Mouse (Mus musculus): ENCODE measurements around the gene Agpat1. TPM values are rescaled to one million over a fixed set of nuclear protein-coding genes. Genes with fewer than 3 reads are reported as not detected.

Gene Agpat1
- polyA plus RNA-seq, 1 experiment = 330 TPM

- 63% methylated on average over 8 of the region's 8 CpGs for WGBS
- no peaks in the 10 kb centered on the region for H3K36me3 ChIP-seq (ENCODE audit: control insufficient read depth, insufficient read depth, low read length)
- no peak for TF ChIP-seq POLR2A (IDR thresholded peaks at IDR 0.05; ENCODE audit: low read depth, low read length)
- TF ChIP-seq CTCF (IDR thresholded peaks at IDR 0.05; ENCODE audit: extremely low read depth, insufficient read length, insufficient replicate concordance, low read depth, low read length) = no peak
- H3K27me3 ChIP-seq (ENCODE audit: control insufficient read depth, insufficient read depth, low read length) = no peaks in the 10 kb centered on the region
- peaks cover 10% of the 10 kb centered on the region for H3K4me1 ChIP-seq (ENCODE audit: control insufficient read depth, insufficient read depth, insufficient read length, low read length)
- peak overlapping the region; percentile 43 for H3K4me3 ChIP-seq (ENCODE audit: low read depth, low read length)
- H3K27ac ChIP-seq (ENCODE audit: insufficient read depth, low read depth, low read length) = peak overlapping the region; percentile 30; the same call in 1 of the 2 replicates
Measured at GRCm38 (mm10) chr17:34561200-34561599, 42.9 kb upstream of the Agpat1 start.

GRCm38 (mm10) chr17:34562595-34562994, 41.5 kb upstream of the Agpat1 start:
- no peak overlapping the region for H3K27ac ChIP-seq (ENCODE audit: insufficient read depth, low read depth, low read length)
- peaks cover 16% of the 10 kb centered on the region for H3K4me1 ChIP-seq (ENCODE audit: control insufficient read depth, insufficient read depth, insufficient read length, low read length)
- 67% methylated on average over 3 of the region's 3 CpGs for WGBS
- H3K4me3 ChIP-seq (ENCODE audit: low read depth, low read length) = no peak overlapping the region
- H3K27me3 ChIP-seq (ENCODE audit: control insufficient read depth, insufficient read depth, low read length) = no peaks in the 10 kb centered on the region
- no peak for TF ChIP-seq POLR2A (IDR thresholded peaks at IDR 0.05; ENCODE audit: low read depth, low read length)
- no peak for TF ChIP-seq CTCF (IDR thresholded peaks at IDR 0.05; ENCODE audit: extremely low read depth, insufficient read length, insufficient replicate concordance, low read depth, low read length)
- no peaks in the 10 kb centered on the region for H3K36me3 ChIP-seq (ENCODE audit: control insufficient read depth, insufficient read depth, low read length)

GRCm38 (mm10) chr17:34563354-34563753, 40.7 kb upstream of the Agpat1 start:
- Histone ChIP-seq H3K27me3 (ENCODE audit: control insufficient read depth, insufficient read depth, low read length) (no peaks in the 10 kb centered on the region), H3K4me3 (ENCODE audit: low read depth, low read length) (no peak overlapping the region), H3K36me3 (ENCODE audit: control insufficient read depth, insufficient read depth, low read length) (no peaks in the 10 kb centered on the region), H3K4me1 (ENCODE audit: control insufficient read depth, insufficient read depth, insufficient read length, low read length) (peaks cover 18% of the 10 kb centered on the region), H3K27ac (ENCODE audit: insufficient read depth, low read depth, low read length) (no peak overlapping the region)
- TF ChIP-seq POLR2A (IDR thresholded peaks at IDR 0.05; ENCODE audit: low read depth, low read length) = no peak
- TF ChIP-seq CTCF (IDR thresholded peaks at IDR 0.05; ENCODE audit: extremely low read depth, insufficient read length, insufficient replicate concordance, low read depth, low read length) = no peak
- WGBS = 80% methylated on average over 11 of the region's 11 CpGs

GRCm38 (mm10) chr17:34564003-34564421, 40.0 kb upstream of the Agpat1 start, which contains the start of gene Notch4:
Notch4 (plus strand) TSS chr17:34564268.
- H3K4me1 ChIP-seq (ENCODE audit: control insufficient read depth, insufficient read depth, insufficient read length, low read length) = peaks cover 20% of the 10 kb centered on the region
- TF ChIP-seq CTCF (IDR thresholded peaks at IDR 0.05; ENCODE audit: extremely low read depth, insufficient read length, insufficient replicate concordance, low read depth, low read length) (no peak), POLR2A (IDR thresholded peaks at IDR 0.05; ENCODE audit: low read depth, low read length) (no peak)
- H3K36me3 ChIP-seq (ENCODE audit: control insufficient read depth, insufficient read depth, low read length) = no peaks in the 10 kb centered on the region
- H3K27me3 ChIP-seq (ENCODE audit: control insufficient read depth, insufficient read depth, low read length) = no peaks in the 10 kb centered on the region
- peak within 1 kb of the TSS; percentile 37 for H3K4me3 ChIP-seq (ENCODE audit: low read depth, low read length)
- peak within 1 kb of the TSS; percentile 45 for H3K27ac ChIP-seq (ENCODE audit: insufficient read depth, low read depth, low read length)
- WGBS = 9% methylated on average over 6 of the region's 6 CpGs

- peak overlapping the region; percentile 45 for H3K27ac ChIP-seq (ENCODE audit: insufficient read depth, low read depth, low read length)
- H3K36me3 ChIP-seq (ENCODE audit: control insufficient read depth, insufficient read depth, low read length) = no peaks in the 10 kb centered on the region
- peaks cover 17% of the 10 kb centered on the region for H3K4me1 ChIP-seq (ENCODE audit: control insufficient read depth, insufficient read depth, insufficient read length, low read length)
- 73% methylated on average over 3 of the region's 3 CpGs for WGBS
- H3K4me3 ChIP-seq (ENCODE audit: low read depth, low read length) = peak overlapping the region; percentile 37
- no peaks in the 10 kb centered on the region for H3K27me3 ChIP-seq (ENCODE audit: control insufficient read depth, insufficient read depth, low read length)
- TF ChIP-seq POLR2A (IDR thresholded peaks at IDR 0.05; ENCODE audit: low read depth, low read length) (no peak), CTCF (IDR thresholded peaks at IDR 0.05; ENCODE audit: extremely low read depth, insufficient read length, insufficient replicate concordance, low read depth, low read length) (no peak)
Measured at GRCm38 (mm10) chr17:34564796-34565195, 39.3 kb upstream of the Agpat1 start.

- 25% methylated on average over 9 of the region's 9 CpGs for WGBS
- TF ChIP-seq CTCF (IDR thresholded peaks at IDR 0.05; ENCODE audit: extremely low read depth, insufficient read length, insufficient replicate concordance, low read depth, low read length) = no peak
- no peak for TF ChIP-seq POLR2A (IDR thresholded peaks at IDR 0.05; ENCODE audit: low read depth, low read length)
- H3K36me3 ChIP-seq (ENCODE audit: control insufficient read depth, insufficient read depth, low read length) = no peaks in the 10 kb centered on the region
Measured at GRCm38 (mm10) chr17:34567311-34567710, 36.8 kb upstream of the Agpat1 start.

GRCm38 (mm10) chr17:34568421-34568820, 35.6 kb upstream of the Agpat1 start:
- H3K36me3 ChIP-seq (ENCODE audit: control insufficient read depth, insufficient read depth, low read length) = no peaks in the 10 kb centered on the region
- 37% methylated on average over 13 of the region's 13 CpGs for WGBS
- H3K4me1 ChIP-seq (ENCODE audit: control insufficient read depth, insufficient read depth, insufficient read length, low read length) = peaks cover 18% of the 10 kb centered on the region
- H3K27ac ChIP-seq (ENCODE audit: insufficient read depth, low read depth, low read length) = no peak overlapping the region
- H3K27me3 ChIP-seq (ENCODE audit: control insufficient read depth, insufficient read depth, low read length) = no peaks in the 10 kb centered on the region
- no peak overlapping the region for H3K4me3 ChIP-seq (ENCODE audit: low read depth, low read length)
- TF ChIP-seq CTCF (IDR thresholded peaks at IDR 0.05; ENCODE audit: extremely low read depth, insufficient read length, insufficient replicate concordance, low read depth, low read length) (no peak), POLR2A (IDR thresholded peaks at IDR 0.05; ENCODE audit: low read depth, low read length) (no peak)

More at GRCm38 (mm10) chr17:34567311-34567710, 36.8 kb upstream of the Agpat1 start:
- H3K27me3 ChIP-seq (ENCODE audit: control insufficient read depth, insufficient read depth, low read length) = no peaks in the 10 kb centered on the region
- H3K27ac ChIP-seq (ENCODE audit: insufficient read depth, low read depth, low read length) = no peak overlapping the region
- no peak overlapping the region for H3K4me3 ChIP-seq (ENCODE audit: low read depth, low read length)
- H3K4me1 ChIP-seq (ENCODE audit: control insufficient read depth, insufficient read depth, insufficient read length, low read length) = peaks cover 17% of the 10 kb centered on the region
